Mouse (Mus musculus): ENCODE data around the gene Twnk. TPM values are rescaled to one million over a fixed set of nuclear protein-coding genes. Genes with fewer than 3 reads are reported as not detected.

Twnk gene
- total RNA-seq (2023) = 1 to 10 TPM; 9.0 to 9.1 TPM

DNA sequence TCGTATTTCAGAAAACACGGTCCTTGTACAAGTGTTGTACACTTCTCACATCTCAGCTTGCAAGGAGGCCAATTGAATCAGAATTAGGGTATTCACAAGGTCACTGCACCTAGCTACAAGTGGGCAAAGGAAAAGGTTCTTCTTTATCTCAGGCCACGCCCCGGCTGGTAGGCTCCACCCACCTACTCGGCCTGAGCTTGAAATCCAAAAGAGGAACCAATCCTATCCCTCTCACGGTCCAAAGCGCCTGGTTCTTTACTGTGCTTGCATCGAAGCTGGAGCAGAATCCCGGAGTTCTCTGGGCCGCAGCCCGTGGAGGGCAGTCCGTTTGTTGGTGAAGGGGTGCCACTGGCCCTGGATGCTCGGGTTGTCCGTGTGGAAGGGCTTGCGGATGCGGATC is at the start of gene Twnk:
Twnk (plus strand) TSS at position 220 of the 400 bp plus-strand sequence.

DNA sequence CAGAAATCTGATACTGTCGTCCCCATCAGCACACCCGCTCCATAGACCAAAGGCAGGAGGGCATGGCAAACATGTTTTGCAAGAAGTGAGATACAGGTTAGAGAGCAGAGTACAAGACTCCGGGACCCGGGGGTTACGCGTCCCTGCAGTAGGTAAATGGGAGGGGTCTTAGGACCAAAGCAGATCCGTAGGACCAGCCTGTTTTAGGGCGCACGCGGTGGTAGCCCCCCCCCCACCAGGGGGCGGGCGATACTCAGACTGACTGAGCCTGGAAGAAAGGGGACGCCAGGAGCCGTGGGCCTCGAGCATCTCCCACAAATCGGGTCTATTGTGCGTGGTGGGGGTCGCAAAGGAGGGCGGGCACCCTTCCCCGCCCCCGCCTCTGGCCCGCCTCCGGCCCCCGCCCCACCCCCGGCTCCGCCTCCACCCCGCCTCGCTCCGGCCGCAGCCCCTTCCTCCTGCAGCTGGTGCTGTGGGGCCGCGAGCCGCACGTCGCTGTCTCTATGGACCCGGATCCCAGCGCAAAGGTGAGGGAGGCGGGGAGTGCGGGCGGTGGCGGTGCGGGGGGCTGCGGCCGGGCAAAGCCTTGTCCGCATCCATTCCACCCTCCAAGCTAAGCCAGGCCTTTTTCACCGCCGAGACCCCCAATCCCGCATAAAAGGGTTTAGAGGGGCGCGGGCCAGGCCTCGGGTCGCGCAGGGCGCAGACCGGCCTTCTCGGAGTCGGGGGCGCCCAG is 16.5 kb upstream of the Twnk start, which contains the start of gene Sema4g:
Sema4g (plus strand) TSS at position 271 of the 736 bp plus-strand sequence.

DNA sequence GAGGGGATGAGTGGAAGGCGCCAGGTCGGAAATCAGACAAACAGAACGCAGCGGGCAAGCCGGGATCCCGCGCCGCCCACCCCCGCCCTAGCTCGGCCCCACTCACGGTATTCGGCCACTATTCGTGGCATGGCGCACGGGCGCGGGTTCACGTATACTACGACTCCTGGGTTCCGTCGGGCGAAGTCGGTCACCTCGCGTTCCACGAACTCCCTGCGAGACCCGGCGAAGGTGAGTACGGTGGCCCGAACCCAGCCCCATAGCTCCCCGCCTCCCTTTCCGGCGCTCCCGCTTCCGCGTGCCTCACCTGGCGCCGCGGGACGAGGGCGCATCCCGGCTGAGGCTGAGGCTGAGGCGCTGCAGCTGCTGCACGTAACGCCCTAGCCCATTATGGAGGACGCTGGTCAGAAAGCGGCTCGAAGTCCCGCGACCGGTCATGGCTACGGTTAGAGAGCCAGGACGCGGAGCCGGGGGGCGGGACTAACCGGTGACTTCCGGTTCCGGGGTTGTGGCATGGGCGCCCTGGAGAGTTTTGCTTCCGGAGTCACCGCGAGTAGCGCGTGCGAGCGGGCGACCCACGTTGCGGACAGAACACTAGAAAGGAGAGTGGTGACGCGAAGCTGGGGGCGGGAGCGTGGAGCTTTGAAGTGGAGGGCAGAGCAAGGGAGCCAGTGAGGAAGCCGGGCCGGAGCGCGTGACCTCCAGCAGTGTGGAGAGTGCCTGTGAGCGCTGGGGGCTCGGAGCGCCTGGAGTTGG is 672 bp downstream of the Twnk start, which contains the start of gene Mrpl43:
Mrpl43 (minus strand) TSS at position 486 of the 756 bp plus-strand sequence.

DNA sequence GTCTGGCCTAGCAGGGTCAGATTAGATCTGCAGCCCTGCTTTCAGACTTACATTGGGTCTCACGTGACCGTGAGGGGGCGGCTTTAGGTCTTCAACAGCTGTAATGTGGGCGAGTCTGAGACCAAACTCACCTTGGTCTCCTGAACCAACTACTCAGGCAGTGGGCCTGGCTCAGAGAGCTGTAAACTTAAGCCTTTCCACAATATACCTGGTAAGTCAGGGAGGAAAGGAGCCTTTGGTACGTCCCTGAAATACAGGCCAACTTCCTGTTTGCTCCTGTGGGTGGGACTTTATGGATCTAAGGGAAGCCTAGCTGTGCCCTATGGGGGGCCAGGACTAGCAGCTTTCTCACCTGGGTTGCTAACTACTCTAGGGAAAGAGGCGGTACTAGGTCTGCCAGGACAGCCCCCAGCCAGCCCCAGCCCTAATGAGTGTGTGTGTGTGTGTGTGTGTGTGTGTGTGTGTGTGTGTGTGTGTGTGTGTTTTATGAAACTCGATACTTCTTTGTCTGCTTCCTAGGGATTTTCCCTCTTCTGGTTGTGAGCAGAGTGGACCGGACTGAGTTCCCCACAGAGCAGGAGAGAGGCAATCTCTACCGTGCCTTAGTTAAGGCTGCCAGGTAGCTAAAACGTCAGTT is 9.0 kb downstream of the Twnk start, which contains the start of gene Lzts2:
Lzts2 (plus strand) TSS at position 80 of the 637 bp plus-strand sequence.

DNA sequence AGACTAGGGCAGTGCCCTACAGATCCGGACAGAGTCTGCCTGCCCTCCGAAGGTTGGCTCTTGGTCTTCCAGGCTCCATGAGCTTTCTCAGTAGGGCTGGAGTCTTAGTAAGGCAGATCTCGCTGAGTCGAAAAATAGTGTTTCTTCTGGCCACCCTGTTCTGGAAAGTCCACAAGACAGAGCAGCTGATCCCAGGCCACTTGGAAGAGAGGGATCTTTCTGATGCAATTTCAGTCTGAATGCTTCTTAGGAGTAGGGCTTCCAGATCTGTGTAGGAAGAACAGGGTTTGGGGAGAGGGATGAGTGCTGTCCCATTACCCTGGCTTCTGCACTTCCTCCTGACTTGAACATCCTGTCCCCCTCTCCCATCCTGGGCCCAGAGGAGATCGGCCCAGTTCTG is 40.2 kb downstream of the Twnk start, which contains the start of gene Pdzd7:
Pdzd7 (minus strand) TSS at position 67 of the 400 bp plus-strand sequence.

DNA sequence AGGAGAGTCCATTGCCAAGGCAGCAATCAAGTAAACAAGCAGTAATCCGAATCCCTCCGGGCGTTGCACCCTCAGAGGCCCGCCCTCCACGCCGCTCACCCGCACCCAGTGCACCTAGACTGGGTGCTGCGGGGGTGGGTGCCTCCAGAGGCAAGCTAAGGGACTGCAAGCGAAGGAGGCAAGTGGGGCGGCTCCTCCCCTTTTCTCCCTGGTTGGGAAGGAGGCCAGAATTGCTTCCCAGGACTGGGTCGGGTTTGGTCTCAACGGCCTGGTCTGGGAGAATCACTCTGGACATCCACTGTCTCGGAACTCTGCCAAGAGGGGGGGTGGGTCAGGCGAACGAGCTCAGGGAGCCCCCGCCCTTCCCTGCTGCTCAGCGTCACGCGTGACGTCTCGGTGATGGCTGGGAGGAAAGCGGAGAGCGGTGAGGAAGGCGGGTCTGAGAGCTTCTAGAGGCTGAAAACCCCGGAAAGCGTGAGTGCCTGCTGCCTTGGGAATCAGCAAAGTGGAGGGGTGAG is 42.0 kb downstream of the Twnk start, which contains the start of gene Sfxn3:
Sfxn3 (plus strand) TSS at position 87 of the 518 bp plus-strand sequence.

Other genes with a start within 250 kb of the Twnk start
- gene Pax2, start 249.6 kb upstream of the Twnk start, total RNA-seq (2023) = not detected
- gene Slf2, start 74.5 kb upstream of the Twnk start, total RNA-seq (2023) = 10 to 100 TPM; 46.7 to 47.6 TPM
- gene Sema4g, start 16.6 kb upstream of the Twnk start, total RNA-seq (2023) = under 1 TPM; 0.15 to 0.71 TPM
- 10 to 100 TPM; 35.9 to 39.9 TPM for gene Mrpl43, start 779 bp downstream of the Twnk start, total RNA-seq (2023)
- gene Lzts2, start 8.8 kb downstream of the Twnk start, total RNA-seq (2023) = under 1 TPM in 1 of 2 experiments, not detected in 1; 0.31 TPM
- gene Pdzd7, start 40.1 kb downstream of the Twnk start, total RNA-seq (2023) = not detected
- 10 to 100 TPM; 79.0 to 87.6 TPM for gene Sfxn3, start 41.8 kb downstream of the Twnk start, total RNA-seq (2023)
- gene Kazald1, start 69.6 kb downstream of the Twnk start, total RNA-seq (2023) = under 1 TPM; 0.42 to 0.55 TPM
- under 1 TPM in 1 of 2 experiments, not detected in 1; 0.24 TPM for gene Tlx1, start 145.0 kb downstream of the Twnk start, total RNA-seq (2023)
- not detected for gene Lbx1, start 230.1 kb downstream of the Twnk start, total RNA-seq (2023)